Mouse (Mus musculus) embryo, embryonic 10.5 days (tissue): ENCODE data around the gene Fbxl4.

Source experiments
- DNase-seq: peaks from one replicate; pipeline ENCODE4 v3.0.0-alpha.2; 2015; ENCODE audit warnings: low spot score

Fbxl4 gene

DNA sequence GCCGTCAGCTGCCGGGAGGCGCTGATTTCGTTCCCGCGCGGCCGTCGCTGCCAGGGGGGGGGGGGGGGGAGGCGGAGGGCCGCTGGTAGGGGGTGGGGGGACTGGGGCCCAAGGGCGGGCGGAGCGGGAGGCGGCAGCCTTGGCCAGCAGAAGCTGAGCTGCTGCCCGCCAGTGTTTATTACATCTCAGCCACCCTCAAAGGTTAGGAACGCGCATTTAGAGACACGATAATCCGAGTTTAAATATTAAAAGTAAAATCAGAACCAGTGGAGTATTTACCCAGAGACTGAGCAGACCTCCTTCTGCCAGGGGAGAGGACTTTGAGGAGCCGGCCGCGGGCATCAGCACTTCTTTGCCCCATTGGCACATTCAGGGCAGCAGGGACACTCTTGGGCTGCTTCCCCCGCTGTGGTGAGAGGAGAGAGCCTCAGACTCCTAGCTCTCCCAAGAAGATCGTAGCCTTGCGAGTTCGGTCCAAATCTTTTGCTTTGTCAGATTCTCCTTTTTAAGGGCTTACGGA lies 120.4 kb downstream of the Fbxl4 start:
- no peak for DNase-seq

DNA sequence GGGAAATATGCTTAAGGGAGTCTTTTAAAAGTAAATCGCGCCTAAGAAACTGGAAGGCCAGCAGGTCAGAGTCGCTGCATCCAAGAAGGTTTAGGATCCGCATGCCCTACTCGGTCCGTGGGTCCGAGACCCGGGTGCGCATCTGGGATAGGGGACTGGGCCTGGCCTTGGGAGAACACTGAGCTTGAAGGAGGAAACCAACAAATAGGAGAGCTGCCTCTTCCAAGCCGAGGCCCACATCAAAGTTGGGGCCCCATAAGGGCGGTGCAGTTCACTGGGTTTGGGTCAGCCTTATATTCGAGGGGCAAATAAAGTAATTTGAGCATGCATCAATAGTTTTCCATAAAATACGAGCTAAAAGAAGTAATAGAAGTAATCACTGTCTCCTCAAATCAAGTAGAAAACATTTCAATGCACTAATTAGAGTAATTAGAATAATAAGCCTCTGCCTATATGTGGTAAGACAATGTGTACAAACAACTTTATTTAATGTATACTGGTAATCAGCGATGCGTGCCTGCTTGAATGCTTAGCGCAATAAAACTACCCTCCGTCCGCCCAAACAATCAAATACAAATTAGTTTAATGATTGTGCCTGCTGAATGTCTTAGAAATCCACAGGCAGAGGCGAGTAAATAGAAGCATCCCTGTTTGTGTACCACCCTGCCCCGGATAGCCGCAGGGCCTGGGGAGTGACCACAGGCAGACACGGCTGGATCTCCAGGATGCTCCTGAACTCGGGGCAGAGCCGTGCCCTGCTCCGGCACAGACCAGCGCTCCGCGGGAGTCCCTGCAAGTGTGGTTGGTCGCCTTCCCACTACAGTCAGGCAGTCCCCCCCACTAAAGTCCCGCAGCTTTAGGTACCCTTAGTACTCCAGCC lies 121.4 kb downstream of the Fbxl4 start:
- DNase-seq, result peak; percentile 59

DNA sequence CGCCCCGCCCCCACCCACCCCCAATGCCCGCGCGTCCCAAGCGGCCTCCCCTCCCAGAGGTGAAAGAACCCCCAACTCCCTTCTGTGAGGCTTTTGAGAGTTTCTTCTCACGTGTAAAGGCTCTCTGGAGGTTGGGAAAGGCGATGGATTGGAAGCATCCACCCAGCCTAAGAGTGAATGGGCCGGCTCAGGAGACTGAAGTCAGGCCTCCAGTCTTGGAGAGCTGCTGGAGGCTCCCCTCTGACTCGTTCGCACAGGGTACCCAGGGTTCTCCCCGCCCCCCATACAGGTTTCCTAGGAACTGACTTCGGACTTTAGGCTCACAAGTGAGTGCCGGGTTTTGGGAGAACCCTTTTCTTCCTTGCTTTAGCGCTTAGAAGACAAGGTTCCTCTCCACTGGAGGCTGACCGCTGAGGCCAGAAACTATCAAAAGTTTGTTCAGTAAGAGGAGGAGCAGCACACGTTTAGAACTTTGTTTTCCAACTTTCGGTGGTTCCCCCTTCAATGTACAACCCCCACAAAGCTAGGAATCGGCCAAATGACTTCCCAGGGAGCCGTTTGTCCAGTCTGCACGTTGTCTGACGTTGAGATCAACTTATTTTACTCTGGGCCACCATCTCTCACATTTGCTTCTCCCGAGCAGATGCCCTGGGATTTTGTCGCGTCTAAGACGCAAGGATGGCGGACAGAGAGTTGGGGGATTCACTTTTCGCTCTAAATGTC lies 122.2 kb downstream of the Fbxl4 start:
- peak; percentile 74 for DNase-seq

DNA sequence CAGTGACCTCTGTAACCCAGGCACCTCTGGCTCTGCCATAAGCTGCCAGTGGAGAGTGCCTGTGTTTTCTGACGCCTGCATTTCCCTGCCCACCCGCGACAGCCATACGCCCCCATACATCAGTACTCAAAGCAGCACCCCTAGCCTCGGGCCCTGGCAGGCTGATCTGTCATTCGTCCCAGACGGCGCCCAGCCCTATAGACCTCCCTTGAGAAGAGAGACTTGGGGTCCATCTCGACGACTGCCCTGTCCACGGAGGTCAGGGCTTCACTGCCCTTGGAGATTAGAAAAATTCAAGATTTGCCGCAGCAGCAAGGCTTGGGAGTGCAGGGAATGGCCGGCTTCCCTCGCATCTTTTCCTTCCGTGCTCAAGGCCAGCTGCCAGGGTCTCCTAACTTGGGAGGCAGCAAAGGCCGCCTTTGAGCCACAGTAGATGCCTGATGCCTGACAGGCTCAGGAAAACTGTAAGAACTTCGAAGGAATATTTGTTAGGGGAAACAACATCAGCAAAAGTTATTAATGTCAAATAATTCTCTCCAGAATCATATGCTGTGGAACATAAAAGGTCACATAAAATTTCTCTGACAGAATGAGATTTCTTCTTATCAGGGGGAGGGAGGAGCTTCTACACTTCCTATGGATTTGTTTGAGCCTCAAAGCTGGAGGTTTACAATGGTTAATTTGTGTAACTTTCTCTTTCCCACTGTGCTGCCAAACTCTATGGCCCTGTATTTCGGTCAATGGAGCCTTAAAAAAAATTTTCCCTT lies 122.9 kb downstream of the Fbxl4 start:
- peak; percentile 50 for DNase-seq

DNA sequence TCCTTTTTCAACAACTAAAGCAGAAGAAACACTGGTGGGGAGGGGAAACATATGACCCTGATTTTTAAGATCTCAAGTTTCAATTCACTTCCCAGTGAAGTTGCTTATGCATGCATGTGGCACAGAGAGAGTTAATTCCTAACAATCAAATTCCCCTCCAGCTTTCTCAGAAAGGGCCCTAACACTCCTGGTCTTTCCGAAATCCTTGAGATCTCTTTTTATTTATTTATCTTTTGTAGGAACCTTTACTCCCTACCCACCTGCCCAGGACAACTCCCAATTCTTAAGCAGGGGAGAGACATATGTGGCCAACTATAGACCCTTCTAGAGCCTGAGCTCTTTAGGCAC lies 123.5 kb downstream of the Fbxl4 start:
- peak; percentile 36 for DNase-seq

DNA sequence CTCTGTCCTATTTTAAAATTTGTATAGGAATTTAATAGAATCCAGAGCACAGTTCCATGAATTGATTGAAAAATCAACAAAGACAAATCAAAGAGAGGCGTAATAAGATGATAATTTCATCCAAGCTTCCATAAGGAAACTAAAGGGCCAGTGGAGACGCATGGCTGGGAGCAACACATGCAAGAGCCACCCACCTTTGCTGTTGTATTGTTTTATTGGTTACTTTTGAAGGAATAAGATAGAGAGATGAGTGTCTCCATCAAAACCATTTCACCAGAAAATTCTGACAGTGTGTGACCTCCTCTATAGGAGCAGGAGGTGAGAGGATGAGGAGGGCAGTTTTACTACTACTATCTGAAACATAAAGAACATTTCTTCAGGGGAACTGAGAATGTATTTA lies 124.8 kb downstream of the Fbxl4 start:
- DNase-seq, result no peak

DNA sequence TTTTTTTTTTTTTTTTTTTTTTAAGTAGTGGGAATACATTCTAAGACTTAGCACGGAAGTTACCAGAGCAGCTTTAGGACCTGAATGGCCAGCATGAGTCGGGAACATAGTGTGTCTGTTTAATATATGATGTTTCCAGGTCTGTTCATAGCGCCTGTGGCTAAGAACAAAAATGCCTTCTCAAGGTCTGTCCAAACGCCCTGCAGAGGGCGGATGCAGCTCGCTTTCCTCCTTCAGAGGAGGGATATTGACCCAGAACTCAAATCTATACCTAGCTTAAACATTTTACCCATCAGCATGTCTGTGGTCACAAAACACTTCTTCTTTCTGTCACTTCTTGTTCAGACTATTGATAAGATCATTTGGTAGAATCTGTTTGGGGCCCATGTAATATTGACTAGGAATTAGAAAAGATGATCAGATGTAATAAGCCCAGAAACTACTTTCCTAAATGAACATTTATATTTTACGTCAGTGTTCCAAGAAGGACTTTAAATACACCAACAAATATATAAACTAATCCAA lies 125.5 kb downstream of the Fbxl4 start:
- peak; percentile 74 for DNase-seq

DNA sequence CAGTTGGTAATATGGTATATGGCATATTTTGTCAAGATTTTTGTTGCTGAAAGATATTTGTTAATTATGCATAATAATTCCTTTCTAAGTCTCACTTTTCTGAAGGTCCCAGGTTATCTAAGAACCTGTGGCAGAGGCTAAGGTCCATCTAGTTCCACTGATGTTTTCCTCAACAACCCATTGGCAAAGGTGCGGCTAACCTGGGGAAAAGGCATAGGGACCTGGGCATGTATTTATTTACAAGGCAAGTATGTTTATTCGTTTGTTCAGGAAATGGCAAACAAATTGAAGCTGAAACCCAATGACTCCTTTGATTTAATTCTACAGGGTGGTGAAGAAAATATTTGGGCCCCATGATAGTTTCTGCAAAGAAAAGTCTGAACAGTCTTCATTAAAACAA lies 126.2 kb downstream of the Fbxl4 start:
- no peak for DNase-seq
